In the genomic region with DNA sequence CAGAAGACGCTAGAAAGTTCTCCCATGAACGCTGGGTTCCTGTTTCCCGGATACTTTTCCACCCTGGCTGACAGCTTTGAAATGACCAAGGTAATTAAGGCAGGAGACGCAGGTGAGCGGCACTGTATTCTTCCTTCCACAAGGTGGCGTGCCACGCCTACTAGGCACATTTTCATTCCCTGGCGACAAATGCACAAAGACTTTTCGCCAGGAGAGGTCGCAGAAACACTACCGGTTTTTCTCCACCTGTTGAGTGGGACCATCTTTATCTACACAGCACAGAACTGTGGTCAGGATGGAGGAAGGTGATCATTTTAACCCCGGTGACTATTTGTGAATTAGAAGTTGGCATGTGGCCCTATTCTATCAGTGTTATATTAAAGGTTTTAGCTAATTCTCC, we compare ENCODE assay signal across 9 mouse cellular contexts. TPM values are rescaled to one million over a fixed set of nuclear protein-coding genes. Genes with fewer than 3 reads are reported as not detected.
DNase-seq lines count a peak whose midpoint lies in the region; ATAC-seq and TF ChIP-seq lines count a peak whose summit lies in the region.
"Had no signal": no experiment of that assay in that cellular context is flagged by ENCODE, and none has a peak within 500 bp of the region (broad histone marks: within the 10 kb centered on the region; RNA-seq: fewer than 3 reads in every experiment).

No protein-coding gene starts in this region.

- H3K27me3 ChIP-seq in forebrain, embryonic 11.5 days (ENCODE audit: control insufficient read depth, insufficient read depth, low read length), result no peaks in the 10 kb centered on the region
- H3K27me3 ChIP-seq in liver, embryonic 16.5 days (ENCODE audit: control insufficient read depth, insufficient read depth, low read depth, low read length), result no peaks in the 10 kb centered on the region

- H3K9me3 ChIP-seq in forebrain, embryonic 11.5 days (ENCODE audit: control insufficient read depth, low read length), result no peaks in the 10 kb centered on the region
- H3K9me3 ChIP-seq in liver, embryonic 16.5 days (replicated peaks; ENCODE audit: control insufficient read depth, low read length), result no peaks in the 10 kb centered on the region

- 3% methylated on average over 12 of the region's 12 CpGs for WGBS in forebrain, embryonic 11.5 days
- WGBS in large intestine, adult 2 months, result 2% methylated on average over 12 of the region's 12 CpGs
- WGBS in liver, embryonic 16.5 days (ENCODE audit: insufficient replicate concordance), result 2% methylated on average over 12 of the region's 12 CpGs

- no peak overlapping the region for H3K4me2 ChIP-seq in forebrain, embryonic 11.5 days (ENCODE audit: low read depth, low read length, severe bottlenecking)
- no peak overlapping the region for H3K4me2 ChIP-seq in liver, embryonic 16.5 days (ENCODE audit: low read depth, low read length)

- H3K4me3 ChIP-seq in forebrain, embryonic 11.5 days (ENCODE audit: low read depth, low read length), result no peak overlapping the region
- H3K4me3 ChIP-seq in liver, embryonic 16.5 days (ENCODE audit: low read depth, low read length), result no peak overlapping the region
- H3K4me3 ChIP-seq: erythroblast, embryonic 14.5 days had no signal

- H3K36me3 ChIP-seq in forebrain, embryonic 11.5 days (ENCODE audit: control insufficient read depth, insufficient read depth, low read length), result no peaks in the 10 kb centered on the region
- H3K36me3 ChIP-seq in liver, embryonic 16.5 days (ENCODE audit: control insufficient read depth, insufficient read depth), result no peaks in the 10 kb centered on the region

- H3K27ac ChIP-seq in forebrain, embryonic 11.5 days (ENCODE audit: low read depth, low read length), result no peak overlapping the region
- H3K27ac ChIP-seq in liver, embryonic 16.5 days (ENCODE audit: low read length), result no peak overlapping the region

- no peak overlapping the region for H3K9ac ChIP-seq in forebrain, embryonic 11.5 days (ENCODE audit: low read length)
- H3K9ac ChIP-seq in liver, embryonic 16.5 days (ENCODE audit: low read depth, low read length), result no peak overlapping the region

- ATAC-seq in forebrain, embryonic 11.5 days (replicated peaks; ENCODE audit: low FRiP score), result peak; percentile 53; the same call in 1 of the 2 replicates
- 0 out of 2 replicates have a peak, but pooled peaks have one; percentile 39 for ATAC-seq in liver, embryonic 16.5 days (ENCODE audit: low read depth)
- ATAC-seq in neutrophil, adult 5-6 weeks (ENCODE audit: extremely low read depth, insufficient number of reproducible peaks, low FRiP score, poor library complexity, severe bottlenecking), result peak; percentile 74

- no peaks in the 10 kb centered on the region for H3K4me1 ChIP-seq in forebrain, embryonic 11.5 days (replicated peaks; ENCODE audit: control insufficient read depth, insufficient read depth, low read length)
- H3K4me1 ChIP-seq in liver, embryonic 16.5 days (ENCODE audit: control insufficient read depth, low read depth, low read length), result no peaks in the 10 kb centered on the region; the same call in 1 of the 2 replicates

- intact Hi-C loops in heart, postnatal 10 days (cut with DNase I), result loop anchor here (1.0 kb wide), 2 partner anchors 153 to 192 kb away; no protein-coding TSS in a partner anchor

- TF ChIP-seq POLR2A in brain, embryonic 14.5 days (IDR thresholded peaks at IDR 0.05; ENCODE audit: borderline replicate concordance, extremely low read depth, insufficient read depth, insufficient read length, poor library complexity, severe bottlenecking), result no peak

- DNase-seq in CD8-positive naive resting alpha-beta T cell, adult 2 months (ENCODE audit: low read depth in 2 of 2, low spot score in 2 of 2), result peak; percentile 60 to 71
- peak; percentile 90 for DNase-seq in brain, embryonic 14.5 days (ENCODE audit: low read depth)
- DNase-seq in forebrain, embryonic 11.5 days (ENCODE audit: low spot score), result peak; percentile 85
- DNase-seq in heart, postnatal 10 days, result peak; percentile 84 to 90
- DNase-seq in large intestine, adult 2 months (ENCODE audit: low read depth, low spot score), result peak; percentile 84
- peak; percentile 47 for DNase-seq in testis, postnatal 14 days (ENCODE audit: low spot score)

- peak; percentile 99 for TF ChIP-seq CTCF in brain, embryonic 14.5 days (IDR thresholded peaks at IDR 0.05; ENCODE audit: borderline replicate concordance, extremely low read depth, insufficient read depth, insufficient read length)

RNA-seq across cellular contexts. Expression of gene Rbm34, which starts 15.6 kb away (rescaled TPM):
- 8.4 and 13.0 TPM in 2 replicates for polyA plus RNA-seq in brain, embryonic 14.5 days (2012; rRNA removed)
- 29.8 and 31.1 TPM in 2 replicates for polyA plus RNA-seq in forebrain, embryonic 11.5 days (2014; fragmentation: Nextera tagmentation; extraction: Ambion mirVana)
- 1 to 10 TPM; 5.5 to 6.2 TPM for total RNA-seq in heart, postnatal 10 days (2021)
- polyA plus RNA-seq in large intestine, adult 2 months (2012; rRNA removed), result 1.9 and 2.7 TPM in 2 replicates
- 6.9 and 8.7 TPM in 2 replicates for polyA plus RNA-seq in liver, embryonic 16.5 days (2015; fragmentation: Nextera tagmentation; extraction: Ambion mirVana)
- 31.9 and 33.8 TPM in 2 replicates for total RNA-seq in neutrophil, adult 5-6 weeks (2017)

RNA-seq across cellular contexts. Expression of gene Tomm20, which starts 40.9 kb away (rescaled TPM):
- polyA plus RNA-seq in brain, embryonic 14.5 days (2012; rRNA removed), result 94.5 and 111 TPM in 2 replicates
- polyA plus RNA-seq in forebrain, embryonic 11.5 days (2014; fragmentation: Nextera tagmentation; extraction: Ambion mirVana), result 219 and 231 TPM in 2 replicates
- total RNA-seq in heart, postnatal 10 days (2021), result 100 to 1,000 TPM in 1 of 2 experiments, 10 to 100 TPM in 1; 96.6 to 108 TPM
- polyA plus RNA-seq in large intestine, adult 2 months (2012; rRNA removed), result 137 and 207 TPM in 2 replicates
- polyA plus RNA-seq in liver, embryonic 16.5 days (2015; fragmentation: Nextera tagmentation; extraction: Ambion mirVana), result 85.0 and 96.8 TPM in 2 replicates
- 79.6 and 102 TPM in 2 replicates for total RNA-seq in neutrophil, adult 5-6 weeks (2017)
